ENCODE assay signal across 9 mouse cellular contexts in genomic region chr14:25766441-25766840, GRCm38 (mm10). TPM values are rescaled to one million over a fixed set of nuclear protein-coding genes. Genes with fewer than 3 reads are reported as not detected.
DNase-seq lines count a peak whose midpoint lies in the region; ATAC-seq and TF ChIP-seq lines count a peak whose summit lies in the region.
"Had no signal": no experiment of that assay in that cellular context is flagged by ENCODE, and none has a peak within 500 bp of the region (broad histone marks: within the 10 kb centered on the region; RNA-seq: fewer than 3 reads in every experiment).

No protein-coding gene starts in this region.

- ATAC-seq in CD4-positive, CD25-positive, alpha-beta regulatory T cell, adult 4 months: no peak
- ATAC-seq in lung, postnatal 0 days: no peak
- no peak for ATAC-seq in liver, postnatal 0 days
- no peak for ATAC-seq in cerebellum, adult (ENCODE audit: insufficient number of reproducible peaks, low FRiP score, low TSS enrichment)

- H3K4me1 ChIP-seq in lung, postnatal 0 days (ENCODE audit: insufficient read depth, low read depth, low read length): peaks cover 7% of the 10 kb centered on the region; the same call in 1 of the 2 replicates
- H3K4me1 ChIP-seq in liver, postnatal 0 days (ENCODE audit: insufficient read depth): peaks cover 20% of the 10 kb centered on the region

- peak overlapping the region; percentile 88 for H3K4me2 ChIP-seq in lung, postnatal 0 days (replicated peaks; ENCODE audit: low read depth, low read length)
- H3K4me2 ChIP-seq in liver, postnatal 0 days (ENCODE audit: low read depth, low read length): peak overlapping the region; percentile 84

- H3K9me3 ChIP-seq in lung, postnatal 0 days (ENCODE audit: low read length): no peaks in the 10 kb centered on the region
- H3K9me3 ChIP-seq in liver, postnatal 0 days (ENCODE audit: low read length): no peaks in the 10 kb centered on the region

- WGBS in lung, postnatal 0 days: 43% methylated on average over 4 of the region's 4 CpGs
- WGBS in liver, postnatal 0 days (ENCODE audit: insufficient replicate concordance): 74% methylated on average over 4 of the region's 4 CpGs

- H3K4me3 ChIP-seq in lung, postnatal 0 days (ENCODE audit: low read depth, low read length): peak overlapping the region; percentile 76; the same call in 1 of the 2 replicates
- H3K4me3 ChIP-seq in liver, postnatal 0 days (ENCODE audit: low read depth, low read length): peak overlapping the region; percentile 75
- H3K4me3 ChIP-seq: erythroblast, embryonic 14.5 days had no signal

- no peaks in the 10 kb centered on the region for H3K27me3 ChIP-seq in lung, postnatal 0 days (replicated peaks; ENCODE audit: insufficient read depth, low read length)
- no peaks in the 10 kb centered on the region for H3K27me3 ChIP-seq in liver, postnatal 0 days (ENCODE audit: insufficient read depth, low read length)

- no peak for TF ChIP-seq CTCF in lung, postnatal 0 days (IDR thresholded peaks at IDR 0.05)
- TF ChIP-seq CTCF in liver, postnatal 0 days (IDR thresholded peaks at IDR 0.05; ENCODE audit: low read depth): no peak

- no peak overlapping the region for H3K27ac ChIP-seq in lung, postnatal 0 days (ENCODE audit: low read length)
- peak overlapping the region; percentile 93; the same call in 1 of the 2 replicates for H3K27ac ChIP-seq in liver, postnatal 0 days (ENCODE audit: low read depth)

- TF ChIP-seq EP300 in lung, postnatal 0 days (IDR thresholded peaks at IDR 0.05): no peak
- TF ChIP-seq EP300 in liver, postnatal 0 days (IDR thresholded peaks at IDR 0.05; ENCODE audit: low read depth): no peak

- peak overlapping the region; percentile 83; the same call in 1 of the 2 replicates for H3K9ac ChIP-seq in lung, postnatal 0 days (replicated peaks; ENCODE audit: low read depth)
- peak overlapping the region; percentile 34; the same call in 1 of the 2 replicates for H3K9ac ChIP-seq in liver, postnatal 0 days (replicated peaks)

- peak; percentile 23 for DNase-seq in CD4-positive, CD25-positive, alpha-beta regulatory T cell, adult 2 months (ENCODE audit: low read depth, low spot score)
- DNase-seq in lung, postnatal 0 days (ENCODE audit: low spot score): no peak
- DNase-seq in lung, postnatal 10 days: no peak
- no peak for DNase-seq in liver, postnatal 0 days
- DNase-seq in thymus, postnatal 25 days: peak; percentile 46
- no peak for DNase-seq in ovary, postnatal 36 days (ENCODE audit: low spot score)

- no peaks in the 10 kb centered on the region; the same call in 1 of the 2 replicates for H3K36me3 ChIP-seq in lung, postnatal 0 days (ENCODE audit: insufficient read depth, low read length)
- no peaks in the 10 kb centered on the region for H3K36me3 ChIP-seq in liver, postnatal 0 days (replicated peaks; ENCODE audit: insufficient read depth, low read length)

RNA-seq across cellular contexts. Expression of gene Zcchc24, which starts 2.4 kb away (rescaled TPM):
- 1 to 10 TPM in 1 of 2 experiments, under 1 TPM in 1; 0.84 to 1.3 TPM for polyA plus RNA-seq in CD4-positive, CD25-positive, alpha-beta regulatory T cell, adult 4 months (2017; shearing (Covaris generic))
- polyA plus RNA-seq in lung, postnatal 0 days (2015; fragmentation: Nextera tagmentation; extraction: Ambion mirVana): 19.3 and 19.5 TPM in 2 replicates
- polyA plus RNA-seq in liver, postnatal 0 days (2015; fragmentation: Nextera tagmentation; extraction: Ambion mirVana): 13.7 and 13.8 TPM in 2 replicates

Comparison
In these comparisons a context has a peak if more than half of its experiments do, and no peak if none do; other contexts are left out.
1. DNase-seq: peak in CD4-positive, CD25-positive, alpha-beta regulatory T cell, adult 2 months (single experiment) and thymus, postnatal 25 days (single experiment); none in lung, postnatal 0 days (single experiment), lung, postnatal 10 days (single experiment), liver, postnatal 0 days (single experiment) and ovary, postnatal 36 days (single experiment).